Mouse (Mus musculus) mature B cell (primary cell): ENCODE data around the gene Krt84.
"Not testable (repeated sequence)": the region's sequence is repeated elsewhere in the genome, so short reads cannot be mapped to it uniquely, and the experiment has no call there.

ENCODE experiments used
- in situ Hi-C: fragments of 300-500 bp; cut with MboI; formaldehyde crosslinking; loops from 2 replicates; pipeline ENCODE4 v1.14.3; 2019

Gene Krt84

GRCm38 (mm10) chr15:101532720-101533119 lies at the start of gene Krt84:
TSS of gene Krt84 (minus strand) at chr15:101532820.
- in situ Hi-C loops, result no loop called here

GRCm38 (mm10) chr15:101581701-101582100 lies 49.1 kb upstream of the Krt84 start:
- in situ Hi-C loops, result no loop called here

- in situ Hi-C loops, result no loop called here
These were observed 42.9 kb upstream of the Krt84 start for GRCm38 (mm10) chr15:101575506-101575905.

- in situ Hi-C loops, result no loop called here
These were observed 41.3 kb upstream of the Krt84 start, which contains the start of gene Krt75 for GRCm38 (mm10) chr15:101573796-101574345. TSS of gene Krt75 (minus strand) at chr15:101573904.

GRCm38 (mm10) chr15:101567780-101568179 lies 35.2 kb upstream of the Krt84 start:
- in situ Hi-C loops, result no loop called here

GRCm38 (mm10) chr15:101562850-101563249 lies 30.2 kb upstream of the Krt84 start, which contains the start of gene Krt90:
TSS of gene Krt90 (minus strand) at chr15:101562950.
- in situ Hi-C loops, result no loop called here

DNA sequence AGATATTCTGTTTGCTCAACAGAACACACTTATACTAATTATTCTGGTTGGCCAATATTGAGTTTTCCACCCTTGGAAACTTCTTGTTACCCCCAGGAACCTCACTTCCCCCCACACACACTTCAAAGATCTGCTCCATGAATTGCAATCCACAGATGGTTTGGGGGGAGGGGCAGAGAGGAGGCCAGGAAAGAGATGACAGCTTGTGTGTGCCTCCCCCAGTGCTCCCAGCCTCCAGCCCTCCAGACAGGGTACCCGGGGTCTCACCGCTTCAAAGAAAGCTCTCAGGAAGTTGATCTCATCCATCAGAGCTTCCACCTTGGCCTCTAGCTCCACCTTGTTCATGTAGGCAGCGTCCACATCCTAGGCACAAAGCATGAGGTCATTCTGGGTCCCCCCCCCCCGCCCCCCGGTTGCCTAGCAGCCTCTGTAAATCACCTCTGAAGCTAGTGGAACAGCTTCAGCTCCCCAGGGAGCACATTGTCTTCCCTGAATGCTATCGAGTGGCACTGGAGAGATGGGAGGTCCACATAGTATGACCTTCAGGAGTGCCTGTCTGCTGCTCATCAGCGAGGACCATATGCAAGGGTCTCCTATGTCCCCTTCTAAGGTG lies 25.5 kb upstream of the Krt84 start:
- in situ Hi-C loops, result no loop called here

DNA sequence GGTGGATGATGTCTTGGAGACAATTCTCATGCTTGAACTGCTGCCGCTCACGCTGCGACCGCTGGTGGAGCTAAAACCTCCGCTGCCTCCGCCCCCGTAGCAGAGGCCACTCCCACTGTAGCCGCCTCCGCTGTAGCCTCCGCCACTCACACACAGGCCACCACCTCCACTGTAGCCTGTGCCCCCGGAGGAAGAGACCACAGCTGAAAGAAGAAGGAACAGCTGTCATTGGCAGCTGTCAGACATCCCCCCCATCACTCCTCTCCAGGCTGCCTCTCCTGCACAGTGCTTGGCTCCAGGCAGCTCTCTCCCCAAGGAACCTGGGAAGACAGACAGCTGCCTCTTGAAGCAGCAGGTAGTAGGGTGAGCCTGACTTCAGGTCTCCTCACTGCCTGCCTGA lies 20.5 kb upstream of the Krt84 start:
- in situ Hi-C loops, result no loop called here

- in situ Hi-C loops, result no loop called here
These were observed 19.6 kb upstream of the Krt84 start for GRCm38 (mm10) chr15:101552188-101552587.

GRCm38 (mm10) chr15:101550567-101550966 lies 17.9 kb upstream of the Krt84 start, which contains the start of gene Krt82:
TSS of gene Krt82 (minus strand) at chr15:101550667.
- in situ Hi-C loops, result no loop called here

DNA sequence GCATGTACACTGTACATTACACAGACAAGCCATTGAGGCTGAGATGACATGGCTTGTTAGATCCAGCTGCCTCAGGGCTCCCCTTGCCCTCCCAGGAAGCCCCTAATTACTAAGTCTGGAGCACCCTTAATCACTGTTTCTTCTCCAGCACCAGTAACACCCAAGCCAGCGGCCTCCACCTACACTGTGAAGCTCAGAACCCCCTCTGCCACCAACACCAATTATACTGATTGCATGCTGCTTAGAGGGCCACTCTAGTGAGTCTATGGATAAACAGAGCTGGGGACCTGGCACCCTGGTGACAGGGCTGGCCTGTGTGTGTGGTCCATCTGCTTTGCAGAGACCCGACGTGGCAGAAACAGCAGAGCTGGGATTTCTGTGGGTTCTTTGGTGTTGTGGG lies 11.9 kb upstream of the Krt84 start:
- in situ Hi-C loops, result no loop called here

GRCm38 (mm10) chr15:101542543-101542942 lies 9.9 kb upstream of the Krt84 start:
- in situ Hi-C loops, result no loop called here

DNA sequence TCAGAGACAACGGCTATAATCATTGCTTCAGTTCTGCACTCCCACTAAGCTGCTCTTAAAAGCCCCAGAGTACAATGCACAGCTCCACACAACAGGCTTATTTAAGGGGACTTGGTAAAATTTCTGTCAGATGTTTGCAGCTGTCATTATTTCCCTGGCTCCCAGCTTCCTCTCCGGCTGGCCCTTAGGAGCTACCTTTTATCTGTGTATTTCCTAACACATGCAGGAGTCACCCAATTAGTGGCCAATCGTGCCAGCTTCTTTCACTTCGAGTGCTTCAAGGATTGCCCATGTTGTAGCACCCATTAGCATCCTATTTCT lies 5.9 kb upstream of the Krt84 start:
- in situ Hi-C loops, result no loop called here

- in situ Hi-C loops, result no loop called here
These were observed 5.4 kb upstream of the Krt84 start for GRCm38 (mm10) chr15:101537864-101538579.

- in situ Hi-C loops, result no loop called here
These were observed 3.6 kb upstream of the Krt84 start for GRCm38 (mm10) chr15:101536054-101536850.

DNA sequence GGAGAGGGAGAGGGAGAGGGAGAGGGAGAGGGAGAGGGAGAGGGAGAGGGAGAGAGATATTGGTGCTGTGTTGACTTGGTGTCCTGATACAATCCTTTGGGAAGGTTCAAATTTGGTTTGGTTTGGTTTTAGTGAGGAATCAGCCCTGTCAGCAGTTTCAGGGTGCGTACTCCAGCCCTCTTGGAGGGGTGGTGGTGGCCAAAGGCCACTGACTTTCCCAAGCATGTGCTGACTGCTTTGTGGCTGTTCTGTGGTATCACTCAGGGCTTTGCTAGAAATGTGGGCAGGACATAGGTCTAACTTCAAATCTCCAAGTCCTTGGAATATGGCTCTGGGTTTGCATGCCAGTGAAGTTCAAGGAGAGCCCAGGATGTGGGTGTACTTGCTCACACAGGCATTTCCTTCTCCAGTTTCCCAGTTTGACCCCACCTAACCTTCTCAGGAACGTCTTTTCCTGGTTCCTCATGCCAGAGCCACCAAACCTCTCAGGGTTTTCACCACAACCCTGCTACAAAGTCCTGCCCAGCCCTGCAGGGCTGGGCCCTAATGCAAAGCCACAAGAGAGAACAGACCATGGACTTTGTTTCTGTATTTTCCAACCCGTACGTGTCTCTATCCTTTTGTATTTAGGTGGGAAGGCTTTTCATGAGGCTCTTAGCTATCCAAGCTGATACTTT lies 9.9 kb downstream of the Krt84 start:
- in situ Hi-C loops, result no loop called here

GRCm38 (mm10) chr15:101519792-101520191 lies 12.8 kb downstream of the Krt84 start:
- in situ Hi-C loops, result no loop called here

GRCm38 (mm10) chr15:101517161-101517560 lies 15.5 kb downstream of the Krt84 start, which contains the start of gene Gm49425:
TSS of gene Gm49425 (minus strand) at chr15:101517261.
- in situ Hi-C loops, result not testable (repeated sequence)

DNA sequence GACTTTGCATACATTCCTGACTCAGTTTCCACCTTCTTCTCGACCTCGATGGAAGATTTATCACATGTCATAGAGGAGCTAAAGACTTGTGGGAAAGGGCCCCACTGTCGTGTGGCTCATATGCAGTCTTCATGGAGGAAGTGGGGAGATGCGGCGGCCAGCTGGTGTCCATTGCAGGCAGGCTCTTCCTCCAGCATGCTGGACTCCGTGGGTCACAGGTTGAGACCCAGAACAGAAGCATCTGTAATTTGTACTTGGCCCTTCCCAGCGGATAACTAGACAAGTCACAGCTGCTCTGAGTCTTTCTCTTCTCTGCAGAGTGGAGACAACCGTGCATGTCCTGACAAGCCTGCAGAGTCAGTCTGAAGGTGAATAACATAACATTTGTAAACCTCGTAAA lies 24.4 kb downstream of the Krt84 start:
- in situ Hi-C loops, result no loop called here

GRCm38 (mm10) chr15:101506896-101507758 lies 25.5 kb downstream of the Krt84 start:
- in situ Hi-C loops, result no loop called here

- in situ Hi-C loops, result no loop called here
These were observed 35.4 kb downstream of the Krt84 start for GRCm38 (mm10) chr15:101497181-101497580.
